Mouse (Mus musculus): ENCODE data around the gene Gpr62. TPM values are rescaled to one million over a fixed set of nuclear protein-coding genes. Genes with fewer than 3 reads are reported as not detected.

Gene Gpr62
- total RNA-seq, 1 experiment from 2014 or later: not detected

Other genes starting within 250 kb of the Gpr62 start
- gene Tlr9, start 243.3 kb downstream of the Gpr62 start, total RNA-seq (2017): 0.84 and 1.4 TPM in 2 replicates
- gene Alas1, start 217.3 kb downstream of the Gpr62 start, total RNA-seq (2017): 72.1 and 85.4 TPM in 2 replicates
- gene Poc1a, start 184.9 kb downstream of the Gpr62 start, total RNA-seq (2017): 13.9 and 14.8 TPM in 2 replicates
- gene Dusp7, start 97.3 kb downstream of the Gpr62 start, total RNA-seq (2017): 4.9 and 13.1 TPM in 2 replicates
- gene Rpl29, start 36.5 kb downstream of the Gpr62 start, total RNA-seq (2017): 1,352 and 1,409 TPM in 2 replicates
- 16.5 and 26.3 TPM in 2 replicates for gene Acy1, start 27.6 kb downstream of the Gpr62 start, total RNA-seq (2017)
- 19.0 and 20.3 TPM in 2 replicates for gene Abhd14b, start 18.5 kb downstream of the Gpr62 start, total RNA-seq (2017)
- gene Abhd14a, start 18.3 kb downstream of the Gpr62 start, total RNA-seq (2017): 22.5 and 32.4 TPM in 2 replicates
- gene Pcbp4, start 12.6 kb downstream of the Gpr62 start, total RNA-seq (2017): 2.1 and 3.3 TPM in 2 replicates
- gene Rrp9, start 10.0 kb upstream of the Gpr62 start, total RNA-seq (2017): 42.6 and 43.1 TPM in 2 replicates
- 25.2 and 29.7 TPM in 2 replicates for gene Parp3, start 11.0 kb upstream of the Gpr62 start, total RNA-seq (2017)
- gene Iqcf1, start 34.0 kb upstream of the Gpr62 start, total RNA-seq (2017): not detected in 2 replicates
- gene Iqcf5, start 48.6 kb upstream of the Gpr62 start, total RNA-seq (2017): not detected in 2 replicates
- not detected in 2 replicates for gene Iqcf3, start 95.7 kb upstream of the Gpr62 start, total RNA-seq (2017)
- not detected in 2 replicates for gene Iqcf4, start 105.1 kb upstream of the Gpr62 start, total RNA-seq (2017)
- not detected in 2 replicates for gene Iqcf6, start 160.6 kb upstream of the Gpr62 start, total RNA-seq (2017)
- not detected in 2 replicates for gene Grm2, start 190.1 kb upstream of the Gpr62 start, total RNA-seq (2017)
- gene Tex264, start 220.0 kb upstream of the Gpr62 start, total RNA-seq (2017): 13.9 and 27.9 TPM in 2 replicates